8 mouse cellular contexts compared by ENCODE assay signal in genomic region chr10:116581719-116582481, GRCm38 (mm10). TPM values are rescaled to one million over a fixed set of nuclear protein-coding genes. Genes with fewer than 3 reads are reported as not detected.
DNase-seq lines count a peak whose midpoint lies in the region; ATAC-seq and TF ChIP-seq lines count a peak whose summit lies in the region.

No protein-coding gene starts in this region.

- ATAC-seq in liver, postnatal 0 days = peak; percentile 79
- peak; percentile 77 for ATAC-seq in neural tube, embryonic 15.5 days (ENCODE audit: low FRiP score)

- peak overlapping the region; percentile 88 for H3K27ac ChIP-seq in cortical plate, adult 2 months (ENCODE audit: insufficient read depth, low read length)
- H3K27ac ChIP-seq in liver, postnatal 0 days (ENCODE audit: low read depth) = peak overlapping the region; percentile 98
- peak overlapping the region; percentile 99 for H3K27ac ChIP-seq in neural tube, embryonic 15.5 days (replicated peaks)

- peak; percentile 70 for DNase-seq in 416B (ENCODE audit: low read depth)
- peak; percentile 68 for DNase-seq in T-cell, adult 2 months (ENCODE audit: low spot score)
- peak; percentile 33 to 47 for DNase-seq in heart, adult 9 months (ENCODE audit: low spot score in 2 of 2)
- DNase-seq in kidney, adult 9 months = peak; percentile 54
- peak; percentile 84 for DNase-seq in liver, postnatal 0 days
- DNase-seq in thymus, adult 18-20 months = peak; percentile 57 to 72

- H3K9ac ChIP-seq in liver, postnatal 0 days (replicated peaks) = peak overlapping the region; percentile 90
- peak overlapping the region; percentile 83 for H3K9ac ChIP-seq in neural tube, embryonic 15.5 days (replicated peaks)

- peak overlapping the region; percentile 82 for H3K4me2 ChIP-seq in liver, postnatal 0 days (ENCODE audit: low read depth, low read length)
- H3K4me2 ChIP-seq in neural tube, embryonic 15.5 days = peak overlapping the region; percentile 73

- no peak for TF ChIP-seq CTCF in cortical plate, adult 2 months (IDR thresholded peaks at IDR 0.05; ENCODE audit: extremely low read depth, insufficient read depth, low read length)
- no peak for TF ChIP-seq CTCF in liver, postnatal 0 days (IDR thresholded peaks at IDR 0.05; ENCODE audit: low read depth)

- no peak for TF ChIP-seq POLR2A in cortical plate, adult 2 months (IDR thresholded peaks at IDR 0.05; ENCODE audit: extremely low read depth, insufficient read depth, low read length)

- under 1% methylated on average over 50 of the region's 67 CpGs for WGBS in liver, postnatal 0 days (ENCODE audit: insufficient replicate concordance)
- under 1% methylated on average over 63 of the region's 67 CpGs for WGBS in neural tube, embryonic 15.5 days

- H3K36me3 ChIP-seq in liver, postnatal 0 days (replicated peaks; ENCODE audit: insufficient read depth, low read length) = peaks cover 8% of the 10 kb centered on the region; the same call in 1 of the 2 replicates
- H3K36me3 ChIP-seq in neural tube, embryonic 15.5 days = peaks cover 19% of the 10 kb centered on the region

- H3K4me3 ChIP-seq in cortical plate, adult 2 months (ENCODE audit: insufficient read depth, low read length) = peak overlapping the region; percentile 92
- H3K4me3 ChIP-seq in liver, postnatal 0 days (ENCODE audit: low read depth, low read length) = peak overlapping the region; percentile 90
- H3K4me3 ChIP-seq in neural tube, embryonic 15.5 days (replicated peaks) = peak overlapping the region; percentile 74

- H3K4me1 ChIP-seq in cortical plate, adult 2 months (ENCODE audit: control insufficient read depth, insufficient read depth, low read length) = peaks cover 2% of the 10 kb centered on the region
- H3K4me1 ChIP-seq in liver, postnatal 0 days (ENCODE audit: insufficient read depth) = peaks cover 6% of the 10 kb centered on the region; the same call in 1 of the 2 replicates
- peaks cover 26% of the 10 kb centered on the region for H3K4me1 ChIP-seq in neural tube, embryonic 15.5 days

- H3K27me3 ChIP-seq in liver, postnatal 0 days (ENCODE audit: insufficient read depth, low read length) = no peaks in the 10 kb centered on the region
- no peaks in the 10 kb centered on the region for H3K27me3 ChIP-seq in neural tube, embryonic 15.5 days (replicated peaks)

- TF ChIP-seq EP300 in liver, postnatal 0 days (IDR thresholded peaks at IDR 0.05; ENCODE audit: low read depth) = no peak

- H3K9me3 ChIP-seq in liver, postnatal 0 days (ENCODE audit: low read length) = no peaks in the 10 kb centered on the region
- no peaks in the 10 kb centered on the region for H3K9me3 ChIP-seq in neural tube, embryonic 15.5 days (replicated peaks)

RNA-seq across cellular contexts. Expression of gene Cnot2, which starts 0.6 kb away (rescaled TPM):
- 67.4 and 67.5 TPM in 2 replicates for polyA plus RNA-seq in cortical plate, adult 2 months (2012; rRNA removed)
- polyA plus RNA-seq in liver, postnatal 0 days (2015; fragmentation: Nextera tagmentation; extraction: Ambion mirVana) = 22.1 and 22.8 TPM in 2 replicates
- 82.9 and 89.1 TPM in 2 replicates for polyA plus RNA-seq in neural tube, embryonic 15.5 days (2015; fragmentation: Nextera tagmentation; extraction: Ambion mirVana)

Comparison
In these comparisons a context has a peak if more than half of its experiments do, and no peak if none do; other contexts are left out.
1. Peak in every context shown above with its lines: DNase-seq, ATAC-seq, H3K4me3 ChIP-seq and H3K27ac ChIP-seq.